Comparison of ENCODE assay signal across 9 mouse cellular contexts in the genomic region with DNA sequence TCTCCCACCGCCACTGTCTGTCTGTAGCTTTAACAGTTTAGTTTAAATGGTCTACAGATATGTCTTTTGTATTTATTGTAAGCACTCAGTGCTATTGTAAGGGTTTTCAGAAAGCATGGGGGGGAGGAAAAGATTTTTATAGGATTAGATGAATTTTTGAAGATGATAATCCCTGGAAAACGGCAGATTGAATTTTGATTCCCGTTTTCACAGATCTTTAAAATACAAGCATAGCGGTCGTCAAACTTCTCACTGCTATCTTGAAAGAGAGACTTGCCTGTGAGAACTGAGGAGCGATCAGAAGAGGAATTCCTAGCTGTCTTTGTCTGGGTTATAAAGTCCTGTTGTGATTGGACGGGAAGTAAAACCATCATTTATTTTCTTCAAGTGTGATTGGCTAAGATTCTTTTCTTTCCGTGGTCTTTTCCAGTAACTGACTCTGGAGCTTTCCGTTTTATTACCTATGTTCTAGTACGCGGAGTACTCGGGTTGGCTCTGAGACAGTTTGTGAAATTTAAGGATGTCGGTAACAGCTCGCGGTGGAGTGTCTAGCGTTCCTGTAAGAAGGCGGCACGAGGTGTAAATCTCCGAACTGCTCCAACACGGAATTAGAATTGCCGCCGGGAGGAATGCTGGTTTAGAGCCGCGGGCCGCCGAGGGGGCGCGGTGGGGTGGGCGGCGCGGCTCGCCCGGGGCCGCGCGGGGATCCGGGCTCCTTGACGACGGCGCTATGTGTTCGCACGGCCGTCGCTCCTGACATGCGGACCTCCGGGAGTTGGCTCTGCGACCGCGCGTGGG. TPM values are rescaled to one million over a fixed set of nuclear protein-coding genes. Genes with fewer than 3 reads are reported as not detected.
DNase-seq lines count a peak whose midpoint lies in the region; ATAC-seq lines count a peak whose summit lies in the region.
"Had no signal": no experiment of that assay in that cellular context is flagged by ENCODE, and none has a peak within 500 bp of the region (broad histone marks: within the 10 kb centered on the region; RNA-seq: fewer than 3 reads in every experiment).

No protein-coding gene starts in this region.

- ATAC-seq in inflammation-experienced regulatory T-cells, adult 6 months, result peak; percentile 45

- intact Hi-C loops in gastrocnemius, postnatal 14 days (cut with DNase I; ENCODE audit: low total_unique reads), result no loop called here
- intact Hi-C loops in left cerebral cortex, postnatal 25 days (cut with DNase I), result loop anchor here (2.0 to 5.0 kb wide), 2 partner anchors 29 to 61 kb away; a partner anchor contains a TSS

- DNase-seq in ovary, postnatal 10 days (ENCODE audit: low spot score), result peak; percentile 27
- DNase-seq in ovary, postnatal 14 days (ENCODE audit: low spot score), result no peak
- DNase-seq in embryo, embryonic 11 days, result peak; percentile 75
- DNase-seq in gastrocnemius, postnatal 14 days, result peak; percentile 27
- DNase-seq in left cerebral cortex, postnatal 25 days (ENCODE audit: low spot score in 2 of 2), result peak; percentile 78 to 90
- peak; percentile 75 for DNase-seq in mesoderm, embryonic 11.5 days (ENCODE audit: low read depth, low spot score)
- peak; percentile 27 for DNase-seq in thymus, postnatal 14 days

RNA-seq across cellular contexts. Expression of a gene that starts 29.5 kb away (rescaled TPM):
- total RNA-seq in gastrocnemius, postnatal 14 days (2021), result 10 to 100 TPM; 16.9 to 18.6 TPM
- polyA plus RNA-seq in inflammation-experienced regulatory T-cells, adult 6 months (2017; shearing (Covaris generic)), result 10 to 100 TPM; 16.5 to 25.6 (median 19.6) TPM
- total RNA-seq in left cerebral cortex, postnatal 25 days (2021), result 10 to 100 TPM; 18.9 to 21.3 TPM
- total RNA-seq: MEL had no signal

RNA-seq across cellular contexts. Expression of a gene that starts 30.3 kb away (rescaled TPM):
- total RNA-seq in gastrocnemius, postnatal 14 days (2021), result 10 to 100 TPM; 24.9 to 26.1 TPM
- 10 to 100 TPM; 34.3 to 58.3 (median 45.7) TPM for polyA plus RNA-seq in inflammation-experienced regulatory T-cells, adult 6 months (2017; shearing (Covaris generic))
- 10 to 100 TPM; 77.1 to 87.7 TPM for total RNA-seq in left cerebral cortex, postnatal 25 days (2021)
